Mouse (Mus musculus): Measurements from ENCODE around the gene Fbxw15. TPM values are rescaled to one million over a fixed set of nuclear protein-coding genes. Genes with fewer than 3 reads are reported as not detected.
A peak's percentile ranks its signal among the peaks of the same experiment; 100 is the strongest.
"Not testable (repeated sequence)": the region's sequence is repeated elsewhere in the genome, so short reads cannot be mapped to it uniquely, and the experiment has no call there.

Gene Fbxw15
- not detected for total RNA-seq (2022)

DNA sequence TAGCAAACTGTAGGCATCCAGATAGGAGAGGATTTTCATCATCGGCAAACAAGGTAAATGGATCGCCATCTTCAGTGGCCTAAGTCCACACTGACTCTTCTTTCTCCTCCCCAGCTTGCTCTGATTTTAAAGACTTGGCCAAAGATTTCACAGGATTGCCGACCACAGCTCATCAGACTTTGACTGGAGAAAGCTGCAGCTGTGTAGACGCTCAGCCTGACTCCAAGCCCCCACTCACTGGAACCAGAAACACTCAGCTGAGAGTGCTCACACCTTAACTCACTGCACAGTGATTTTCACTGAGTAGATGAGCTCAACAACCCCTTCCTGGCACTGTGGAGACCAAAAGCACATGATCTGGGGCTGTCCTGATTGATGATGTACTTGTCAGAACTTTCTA, at the start of gene Fbxw15:
Fbxw15 (minus strand) TSS at position 101 of the 400 bp plus-strand sequence.
- DNase-seq: not testable (repeated sequence)

DNA sequence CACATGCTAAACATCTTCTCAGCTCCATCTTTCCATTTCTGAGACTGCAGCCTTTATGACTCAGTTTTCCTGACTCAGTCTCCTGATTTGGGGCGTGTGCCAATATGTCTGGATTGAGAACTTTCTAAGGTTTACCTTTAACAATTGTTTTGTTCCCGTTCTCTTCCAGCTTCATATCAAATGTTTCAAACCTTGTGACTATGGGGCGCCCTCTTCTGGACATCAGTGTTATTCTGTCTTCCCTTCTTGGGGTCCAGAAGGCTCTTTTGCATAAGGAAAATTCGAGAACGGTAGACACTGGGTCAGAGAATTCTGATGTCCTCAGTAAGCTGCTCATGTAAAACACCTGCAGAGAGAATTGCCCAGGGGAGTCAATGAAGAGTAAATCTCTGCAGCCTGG, 38.8 kb upstream of the Fbxw15 start:
- peak; percentile 18 for DNase-seq

DNA sequence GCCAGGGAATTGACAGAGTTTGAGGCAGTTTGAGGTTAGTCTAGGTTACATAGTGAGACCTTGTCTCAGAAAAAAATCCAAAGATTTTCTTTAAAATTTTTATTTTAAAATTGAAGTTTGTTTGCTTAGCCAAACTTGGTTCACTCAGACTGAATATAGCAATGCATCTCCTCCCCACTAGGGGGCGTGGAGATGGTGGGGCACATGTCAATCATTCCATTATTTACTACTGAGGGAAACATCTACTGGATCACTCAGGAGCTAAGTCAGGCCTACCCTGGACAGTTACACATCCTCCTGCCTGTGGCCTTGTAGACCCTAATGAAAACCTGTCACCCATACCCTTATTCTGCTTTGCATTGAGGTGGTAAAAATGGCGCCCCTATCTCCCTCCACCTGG, 34.1 kb upstream of the Fbxw15 start:
- DNase-seq: not testable (repeated sequence)

DNA sequence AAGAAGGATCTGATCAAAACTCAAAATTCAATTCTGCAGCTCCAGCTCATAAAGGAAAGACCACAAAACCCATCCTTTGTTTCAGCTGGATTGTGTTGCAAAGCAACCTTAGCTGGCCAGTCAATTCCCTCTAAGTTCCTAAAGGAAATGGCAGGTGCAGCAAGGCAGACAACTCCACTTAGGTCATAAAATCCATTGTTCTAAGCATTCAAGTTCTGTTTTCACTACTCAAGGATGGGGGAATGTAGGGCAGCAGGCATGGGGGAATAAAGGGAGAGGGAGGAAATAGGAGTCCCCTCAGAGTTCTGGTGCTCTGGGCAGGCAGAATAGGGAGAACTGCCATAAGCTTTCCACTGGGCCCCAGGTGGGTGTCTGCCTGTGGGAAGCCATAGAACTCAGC, 29.2 kb upstream of the Fbxw15 start:
- DNase-seq: no peak

DNA sequence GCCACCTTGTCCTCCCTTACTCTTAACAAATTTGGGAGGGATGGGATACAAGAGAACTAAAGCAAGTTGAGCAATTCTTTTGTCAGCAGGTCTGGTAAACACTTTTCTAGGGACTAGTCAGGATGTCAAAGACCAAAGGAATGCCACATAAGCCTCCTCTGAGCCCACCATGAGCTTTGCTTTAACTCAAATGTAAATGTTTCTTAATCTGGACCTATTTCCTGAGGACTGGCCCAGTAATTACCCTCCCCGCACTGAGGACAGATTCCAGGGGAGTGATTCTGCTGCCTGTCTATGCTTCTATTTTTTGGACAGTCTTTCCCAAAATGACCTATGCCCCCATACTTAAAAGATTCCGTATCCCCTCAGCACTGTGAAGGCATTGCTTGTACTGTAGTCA, 26.8 kb upstream of the Fbxw15 start:
- no peak for DNase-seq

DNA sequence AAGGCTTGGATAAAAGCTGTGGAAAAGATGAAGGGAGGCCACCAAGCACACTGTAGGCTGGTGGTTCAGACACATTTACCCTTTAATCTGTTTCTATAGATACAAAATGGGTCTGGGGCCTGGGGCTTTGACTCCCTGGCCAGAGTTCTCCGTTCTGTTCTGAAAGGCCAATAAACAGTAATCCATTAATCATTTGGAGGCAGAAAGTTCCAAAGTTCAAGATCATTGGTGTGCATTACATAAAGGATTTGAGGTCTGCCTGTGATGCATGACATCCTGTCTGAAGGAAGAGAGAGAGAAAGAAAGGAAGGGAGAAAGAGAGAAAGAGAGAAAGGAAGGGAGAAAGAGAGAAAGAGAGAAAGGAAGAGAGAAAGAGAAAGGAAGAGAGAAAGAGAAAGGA, 2.5 kb downstream of the Fbxw15 start:
- no peak for DNase-seq

DNA sequence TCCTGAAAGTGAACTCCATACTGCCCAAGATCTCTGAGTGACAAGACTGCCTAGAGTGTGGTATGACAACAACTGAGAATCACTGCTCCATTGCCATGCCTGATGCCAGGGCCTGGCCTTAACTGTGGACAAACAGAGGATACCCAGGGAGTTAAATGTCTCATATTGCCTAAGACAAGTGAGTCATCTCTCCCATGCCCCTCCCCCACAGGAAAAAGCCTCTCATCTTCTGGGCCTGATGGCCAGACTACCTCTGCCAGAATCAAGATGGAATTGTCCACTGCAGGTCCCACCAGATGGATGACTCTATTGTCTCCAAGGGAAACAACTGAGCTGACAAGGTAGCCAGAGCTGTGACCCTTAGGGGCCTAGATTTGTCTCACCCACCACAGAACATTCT, 6.0 kb downstream of the Fbxw15 start:
- DNase-seq: peak; percentile 11

DNA sequence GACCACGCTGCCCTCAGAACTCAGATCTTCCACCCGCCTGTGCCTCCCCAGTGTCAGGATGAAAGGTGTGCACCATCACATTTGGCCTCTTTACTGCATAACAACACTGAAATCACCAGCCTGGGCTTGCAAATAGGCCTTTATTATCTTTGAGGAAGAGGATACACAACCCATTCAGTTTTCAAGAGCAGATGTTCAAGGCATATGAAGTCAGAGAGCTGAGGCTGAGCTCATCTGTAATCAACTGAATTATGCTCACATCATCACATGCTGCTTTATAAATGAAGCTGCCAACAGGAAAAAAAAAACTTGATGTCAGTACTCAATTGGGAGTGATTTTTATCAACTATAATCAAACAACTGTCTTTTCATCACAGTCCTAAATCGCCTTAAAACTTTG, 15.6 kb downstream of the Fbxw15 start:
- DNase-seq: no peak

DNA sequence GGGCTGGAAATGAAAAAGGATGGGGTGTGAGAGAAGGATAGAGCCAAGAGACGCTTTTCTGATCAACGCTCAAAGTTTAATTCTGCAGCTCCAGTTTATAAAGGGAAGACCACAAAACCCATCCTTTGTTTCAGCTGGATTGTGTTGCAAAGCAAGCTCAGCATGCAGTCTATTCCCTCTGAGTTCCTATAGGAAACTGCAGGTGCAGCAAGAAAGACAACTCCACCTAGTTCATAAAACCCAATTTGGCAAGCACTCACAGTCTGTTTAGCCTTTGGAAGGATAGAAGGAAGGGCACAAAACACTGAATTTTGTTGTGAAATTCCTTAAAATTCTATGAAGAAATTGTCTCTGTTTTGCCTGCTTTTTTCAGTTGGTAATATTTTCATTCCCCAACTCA, 18.4 kb downstream of the Fbxw15 start:
- not testable (repeated sequence) for DNase-seq

DNA sequence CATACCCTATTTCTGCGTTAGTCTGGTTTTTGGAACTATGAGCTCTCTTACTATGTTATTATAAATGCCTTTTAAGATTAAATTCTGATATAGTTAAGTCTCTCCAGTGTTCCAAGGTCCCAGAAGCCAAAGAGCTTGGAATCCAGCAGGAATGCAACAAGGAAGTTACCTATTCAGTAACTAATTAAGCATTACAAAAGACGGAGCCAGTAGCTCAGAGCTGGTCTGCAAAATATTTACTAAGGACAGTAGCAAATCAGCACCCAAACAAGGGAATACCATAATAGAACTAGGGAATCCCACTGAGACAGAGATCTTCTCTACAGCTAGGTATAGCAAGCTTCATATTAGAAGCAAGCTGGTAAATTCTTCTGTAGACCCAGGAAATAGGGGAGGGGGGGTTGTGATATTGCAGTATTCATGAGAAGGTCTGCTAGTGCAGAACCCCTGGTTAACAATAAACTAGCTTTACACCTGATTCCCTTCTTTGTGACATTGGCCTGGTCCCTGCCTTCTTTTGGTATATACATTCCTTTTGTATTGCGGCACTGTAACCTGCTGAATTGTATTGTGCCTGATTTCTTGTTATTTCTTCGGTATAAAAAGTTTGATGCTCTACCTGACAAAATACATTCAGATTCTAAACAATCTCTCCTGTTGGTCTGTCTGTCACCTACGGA, 44.5 kb downstream of the Fbxw15 start:
- DNase-seq: no peak

Other genes starting within 250 kb of the Fbxw15 start
- gene Fbxw28, start 228.6 kb downstream of the Fbxw15 start, total RNA-seq (2022): not detected
- not detected for gene Fbxw22, start 164.0 kb downstream of the Fbxw15 start, total RNA-seq (2022)
- not detected for gene Fbxw16, start 119.1 kb downstream of the Fbxw15 start, total RNA-seq (2022)
- gene Fbxw19, start 72.4 kb downstream of the Fbxw15 start, total RNA-seq (2022): not detected
- not detected for gene Fbxw24, start 57.8 kb upstream of the Fbxw15 start, total RNA-seq (2022)
- not detected for gene Fbxw25, start 96.4 kb upstream of the Fbxw15 start, total RNA-seq (2022)
- gene Fbxw18, start 134.4 kb upstream of the Fbxw15 start, total RNA-seq (2022): not detected
- not detected for gene Fbxw26, start 177.8 kb upstream of the Fbxw15 start, total RNA-seq (2022)
- gene Fbxw27, start 222.4 kb upstream of the Fbxw15 start, total RNA-seq (2022): not detected
- gene Spink8, start 244.0 kb upstream of the Fbxw15 start, total RNA-seq (2022): 10 to 100 TPM; 14.6 to 31.7 (median 27.6) TPM

Measured in adrenal gland, adult 8-10 months (tissue).